Mouse (Mus musculus): ENCODE results near the gene Olfr611.
"Not testable (repeated sequence)": the region's sequence is repeated elsewhere in the genome, so short reads cannot be mapped to it uniquely, and the experiment has no call there.

Gene Olfr611

GRCm38 (mm10) chr7:103520746-103521145 lies at the start of gene Olfr611:
Gene Olfr611, minus strand, starts transcription at chr7:103520846.
- not testable (repeated sequence) for DNase-seq

- DNase-seq = no peak
Measured at GRCm38 (mm10) chr7:103569043-103569442, 48.4 kb upstream of the Olfr611 start, which contains the start of gene Olfr616. Gene Olfr616, minus strand, starts transcription at chr7:103569143.

- no peak for DNase-seq
Measured at GRCm38 (mm10) chr7:103555779-103556178, 35.1 kb upstream of the Olfr611 start, which contains the start of gene Olfr615. Gene Olfr615, plus strand, starts transcription at chr7:103556079.

- no peak for DNase-seq
Measured at GRCm38 (mm10) chr7:103547774-103548173, 27.1 kb upstream of the Olfr611 start, which contains the start of gene Olfr613. Gene Olfr613, plus strand, starts transcription at chr7:103548074.

- not testable (repeated sequence) for DNase-seq
Measured at GRCm38 (mm10) chr7:103542617-103543016, 22.0 kb upstream of the Olfr611 start, which contains the start of gene Olfr612. Gene Olfr612, minus strand, starts transcription at chr7:103542717.

- no peak for DNase-seq
Measured at GRCm38 (mm10) chr7:103512022-103512421, 8.6 kb downstream of the Olfr611 start, which contains the start of gene Olfr610. Gene Olfr610, minus strand, starts transcription at chr7:103512122.

GRCm38 (mm10) chr7:103497962-103498361 lies 22.7 kb downstream of the Olfr611 start, which contains the start of gene Olfr609:
Gene Olfr609, minus strand, starts transcription at chr7:103498062.
- DNase-seq = no peak

- not testable (repeated sequence) for DNase-seq
Measured at GRCm38 (mm10) chr7:103477106-103477505, 43.5 kb downstream of the Olfr611 start.

GRCm38 (mm10) chr7:103469577-103469976 lies 51.1 kb downstream of the Olfr611 start, which contains the start of gene Olfr608:
Gene Olfr608, plus strand, starts transcription at chr7:103469877.
- DNase-seq = no peak

Measured in lung, postnatal 14 days (tissue).